Mouse (Mus musculus) cerebellum, adult 11 months (tissue): ENCODE measurements around the gene Pde4c.

ENCODE experiments used
- DNase-seq: peaks from one replicate; pipeline ENCODE4 v3.0.0; 2022

Pde4c gene

DNA sequence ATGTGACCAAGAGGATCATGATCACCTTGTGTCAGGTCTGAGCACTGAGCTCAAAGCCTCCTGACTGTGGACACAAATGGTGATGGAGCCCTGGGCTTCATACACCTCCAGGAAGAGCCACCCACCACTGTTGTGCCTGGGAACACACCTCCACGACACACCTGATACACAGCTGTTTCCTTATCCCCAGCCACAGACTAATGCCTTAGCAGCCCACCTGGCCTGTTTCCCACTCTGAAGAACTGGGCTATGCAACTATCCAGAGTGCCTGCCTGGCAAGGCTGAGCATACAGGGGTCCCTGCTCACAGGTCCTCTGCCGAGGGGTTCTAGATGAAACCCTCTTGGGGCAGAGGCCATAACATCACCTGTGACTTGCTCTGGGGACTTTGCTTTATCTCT is 70.7 kb downstream of the Pde4c start:
- peak; percentile 20 for DNase-seq

DNA sequence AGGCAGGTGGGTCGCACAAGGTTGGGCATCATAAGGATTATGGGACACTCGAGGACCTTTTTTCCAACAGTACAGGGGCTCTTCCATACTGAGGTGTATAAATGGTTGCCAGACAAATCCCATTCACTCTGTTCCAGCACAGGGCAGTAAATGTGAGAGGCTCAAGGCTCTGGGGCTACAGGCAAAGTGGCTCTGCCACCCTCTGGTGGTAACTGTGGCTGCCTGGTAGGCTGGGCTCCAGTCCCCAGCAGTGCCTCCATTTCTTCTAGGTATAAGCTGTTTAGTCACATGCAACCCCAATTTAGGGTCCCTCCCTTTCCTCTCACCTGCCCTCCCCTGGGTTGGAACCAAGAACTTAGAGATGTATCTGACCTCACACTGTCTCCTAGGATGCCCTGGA is 71.8 kb downstream of the Pde4c start:
- DNase-seq: peak; percentile 21

DNA sequence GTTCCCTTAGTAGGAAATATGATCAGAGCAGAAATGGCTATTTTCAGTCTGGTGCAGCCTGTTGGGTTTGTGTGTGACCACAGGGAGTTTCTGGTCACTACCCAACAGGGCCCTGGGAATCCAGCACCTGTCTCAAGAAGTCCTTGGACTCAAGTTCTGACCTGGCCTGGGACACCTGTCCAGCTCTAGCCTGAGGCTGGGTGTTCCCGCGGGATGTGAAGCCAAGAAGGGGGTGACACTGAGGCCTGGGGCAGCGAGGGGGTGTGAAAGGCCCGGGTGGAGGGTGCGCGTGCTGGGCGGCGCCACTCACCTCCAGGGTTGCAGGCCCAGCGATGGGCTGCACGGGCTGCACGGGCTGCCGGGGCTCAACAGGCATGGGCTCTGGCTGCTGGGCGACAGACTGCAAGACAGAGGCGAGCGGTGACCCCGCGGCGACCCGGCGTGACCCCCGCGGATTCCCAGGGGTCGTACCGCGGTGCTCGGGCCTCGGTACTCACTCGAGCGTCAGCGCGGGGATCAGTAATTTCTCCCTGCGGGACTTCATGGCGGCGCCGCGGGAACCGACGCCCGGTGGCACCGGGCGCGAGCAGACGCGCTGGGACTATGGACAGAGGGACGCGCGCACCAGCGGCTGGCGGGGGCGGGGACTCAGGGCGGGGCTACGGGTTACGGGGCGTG is 73.0 kb downstream of the Pde4c start:
- DNase-seq: no peak

DNA sequence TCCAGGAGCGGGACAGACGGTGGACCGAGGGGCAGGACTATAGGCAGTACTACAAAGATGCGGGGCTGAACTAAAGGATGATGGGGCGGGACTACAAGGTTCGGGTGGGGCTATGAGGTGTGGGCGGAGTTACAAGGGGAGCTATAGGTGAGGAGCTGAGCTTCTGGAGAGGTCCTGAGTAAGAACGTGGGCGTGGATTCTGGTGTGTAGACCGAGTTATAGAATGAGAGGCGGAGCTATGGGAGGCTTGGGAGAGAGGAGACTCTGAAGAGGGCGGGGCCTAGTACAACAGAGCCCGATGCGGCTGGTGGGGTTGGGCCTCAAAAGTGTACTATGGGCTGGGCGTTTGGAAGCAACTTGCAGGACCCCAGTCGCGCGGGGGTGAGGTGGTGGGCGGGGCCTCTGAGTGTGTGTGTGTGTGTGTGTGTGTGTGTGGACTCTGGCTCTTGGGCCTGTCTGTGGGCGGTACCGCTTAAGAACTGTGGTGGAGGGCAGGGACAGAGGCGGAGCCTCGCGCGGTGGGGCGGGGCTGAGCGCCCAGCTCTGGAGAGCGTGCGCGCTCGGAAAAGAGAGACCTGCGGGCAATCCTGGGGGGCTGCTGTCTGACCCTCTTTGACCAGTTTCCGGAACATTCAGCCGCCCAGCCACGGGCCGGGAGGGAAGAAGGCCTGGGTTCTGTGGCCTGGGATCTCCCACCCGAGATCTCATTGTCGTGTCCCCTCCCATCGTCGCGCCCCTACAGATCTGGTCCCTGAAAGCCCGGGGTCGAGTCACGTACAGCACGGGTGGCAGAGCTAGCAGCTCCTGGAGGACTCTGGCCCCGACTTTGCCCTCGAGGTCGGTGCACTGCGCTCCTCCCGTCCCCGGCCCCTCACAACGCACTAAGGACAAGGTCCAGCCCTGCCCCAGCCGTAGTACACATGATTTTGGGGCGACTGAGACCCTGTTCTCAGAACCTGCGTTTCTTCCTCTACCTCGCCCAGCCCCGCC is 73.9 kb downstream of the Pde4c start:
- peak; percentile 78 for DNase-seq

DNA sequence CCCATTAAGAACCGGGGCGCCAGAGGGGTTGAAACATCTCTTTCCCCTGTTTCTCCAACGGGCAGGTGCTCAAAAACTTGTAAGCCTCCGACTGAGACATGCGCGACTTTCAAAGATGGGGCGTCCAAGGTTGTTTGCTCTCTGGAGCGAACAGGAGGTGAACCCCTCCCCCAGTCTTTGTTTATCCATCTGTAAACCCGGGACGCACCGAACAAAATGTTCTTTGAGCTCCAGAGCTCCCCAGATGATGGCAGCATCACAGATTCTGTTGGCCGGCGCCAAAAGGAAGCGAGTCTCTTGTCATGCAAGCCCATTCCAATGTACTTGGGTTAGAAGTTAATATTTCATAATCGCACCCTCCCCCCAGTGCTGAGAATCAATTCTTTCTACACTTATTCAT is 74.8 kb downstream of the Pde4c start:
- peak; percentile 24 for DNase-seq

DNA sequence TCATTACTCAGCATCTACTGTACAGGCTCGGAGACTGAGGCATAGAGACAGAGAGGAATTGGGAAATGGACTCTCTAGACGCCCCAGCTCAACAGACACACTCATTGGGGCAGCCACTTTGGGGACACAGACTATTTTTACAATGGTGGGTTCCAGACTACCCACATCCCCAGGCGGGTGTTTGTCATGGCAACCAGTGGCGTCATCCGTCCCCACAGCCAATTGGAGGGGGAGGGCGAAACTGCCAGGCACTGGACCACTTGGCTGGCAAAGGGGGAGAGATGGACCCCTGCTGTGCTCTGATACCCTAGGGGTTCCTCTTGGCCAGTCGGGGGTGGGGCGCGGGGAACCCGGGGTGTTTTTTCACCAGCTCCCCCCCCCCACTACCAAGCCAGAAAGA is 77.1 kb downstream of the Pde4c start:
- DNase-seq: no peak
